Mouse (Mus musculus): Measurements from ENCODE around the gene Myadm. TPM values are rescaled to one million over a fixed set of nuclear protein-coding genes. Genes with fewer than 3 reads are reported as not detected.
"Not testable (repeated sequence)": the region's sequence is repeated elsewhere in the genome, so short reads cannot be mapped to it uniquely, and the experiment has no call there.

Gene Myadm
- polyA plus RNA-seq, 1 experiment from 2014 or later, result 221 TPM

DNA sequence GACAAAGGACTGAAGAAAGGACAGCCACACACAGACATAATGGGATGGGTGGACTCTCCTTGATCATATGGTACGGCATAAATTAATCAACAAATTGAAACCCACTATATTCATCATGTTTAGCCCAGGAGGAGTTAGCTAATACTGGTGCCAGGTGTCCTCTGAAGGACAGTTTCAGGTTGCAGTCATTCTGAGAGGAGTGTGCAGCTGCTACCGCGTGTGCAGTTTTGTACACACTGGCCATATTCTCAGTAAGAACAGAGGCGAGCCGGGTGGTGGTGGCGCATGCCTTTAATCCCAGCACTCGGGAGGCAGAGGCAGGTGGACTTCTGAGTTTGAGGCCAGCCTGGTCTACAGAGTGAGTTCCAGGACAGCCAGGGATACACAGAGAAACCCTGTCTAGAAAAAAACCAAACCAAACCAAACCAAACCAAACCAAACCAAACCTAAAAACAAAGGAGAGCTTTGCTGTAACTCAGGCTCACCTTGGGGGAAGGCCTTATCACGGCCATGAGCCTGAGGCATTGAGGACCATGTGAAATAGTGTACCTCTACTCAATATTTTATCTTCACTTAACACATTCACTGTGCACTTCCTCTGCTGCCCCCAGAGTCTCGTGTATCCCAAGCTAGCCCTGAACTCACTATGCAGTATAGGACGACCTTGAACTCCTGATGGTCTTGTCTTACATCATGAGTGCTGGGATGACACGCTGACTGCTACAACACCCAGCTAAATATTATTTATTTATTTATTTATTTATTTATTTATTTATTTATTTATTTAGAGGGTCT, 5.6 kb upstream of the Myadm start:
- H3K27me3 ChIP-seq (ENCODE audit: control insufficient read depth, insufficient read depth, low read length), result no peaks in the 10 kb centered on the region
- WGBS (ENCODE audit: insufficient replicate concordance), result 82% methylated on average over 11 of the region's 11 CpGs
- no peak overlapping the region for H3K27ac ChIP-seq (ENCODE audit: low read depth, low read length)
- 0 out of 2 replicates have a peak, but pooled peaks cover 4% of the 10 kb centered on the region for H3K4me1 ChIP-seq (ENCODE audit: control insufficient read depth, insufficient read depth, low read length)
- no peak overlapping the region for H3K9ac ChIP-seq (ENCODE audit: low read depth, low read length)
- H3K36me3 ChIP-seq (ENCODE audit: control insufficient read depth, insufficient read depth, low read length), result no peaks in the 10 kb centered on the region
- ATAC-seq (replicated peaks; ENCODE audit: insufficient number of reproducible peaks, low FRiP score, low TSS enrichment), result no peak
- H3K9me3 ChIP-seq (replicated peaks; ENCODE audit: control insufficient read depth, low read length), result no peaks in the 10 kb centered on the region
- H3K4me2 ChIP-seq, result no peak overlapping the region
- no peak overlapping the region for H3K4me3 ChIP-seq (ENCODE audit: low read depth, low read length)

DNA sequence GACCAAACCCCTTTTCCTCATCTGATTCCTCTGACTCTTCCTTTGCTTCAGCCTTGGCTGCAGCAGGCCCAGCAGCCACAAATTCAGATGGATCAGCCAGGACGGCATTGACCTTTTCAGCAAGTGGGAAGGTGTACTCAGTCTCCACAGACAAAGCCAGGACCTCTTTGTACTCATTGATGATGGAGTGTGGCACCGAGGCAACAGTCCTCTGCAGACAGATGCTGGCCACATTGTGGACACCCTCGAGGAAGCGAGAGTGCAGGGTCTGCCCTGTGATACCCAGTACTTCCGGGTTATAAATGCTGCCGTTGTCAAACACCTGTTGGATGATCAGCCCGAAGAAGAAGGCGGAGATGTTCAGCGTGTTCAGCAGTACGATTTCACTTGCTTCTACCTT, 4.3 kb upstream of the Myadm start:
- WGBS (ENCODE audit: insufficient replicate concordance), result 86% methylated on average over 10 of the region's 10 CpGs
- H3K27me3 ChIP-seq (ENCODE audit: control insufficient read depth, insufficient read depth, low read length), result no peaks in the 10 kb centered on the region
- no peak overlapping the region for H3K27ac ChIP-seq (ENCODE audit: low read depth, low read length)
- H3K4me2 ChIP-seq, result no peak overlapping the region
- peaks cover 5% of the 10 kb centered on the region; the same call in 1 of the 2 replicates for H3K4me1 ChIP-seq (ENCODE audit: control insufficient read depth, insufficient read depth, low read length)
- no peaks in the 10 kb centered on the region for H3K9me3 ChIP-seq (replicated peaks; ENCODE audit: control insufficient read depth, low read length)
- H3K4me3 ChIP-seq (ENCODE audit: low read depth, low read length), result no peak overlapping the region
- no peaks in the 10 kb centered on the region for H3K36me3 ChIP-seq (ENCODE audit: control insufficient read depth, insufficient read depth, low read length)
- no peak for ATAC-seq (replicated peaks; ENCODE audit: insufficient number of reproducible peaks, low FRiP score, low TSS enrichment)
- no peak overlapping the region for H3K9ac ChIP-seq (ENCODE audit: low read depth, low read length)

DNA sequence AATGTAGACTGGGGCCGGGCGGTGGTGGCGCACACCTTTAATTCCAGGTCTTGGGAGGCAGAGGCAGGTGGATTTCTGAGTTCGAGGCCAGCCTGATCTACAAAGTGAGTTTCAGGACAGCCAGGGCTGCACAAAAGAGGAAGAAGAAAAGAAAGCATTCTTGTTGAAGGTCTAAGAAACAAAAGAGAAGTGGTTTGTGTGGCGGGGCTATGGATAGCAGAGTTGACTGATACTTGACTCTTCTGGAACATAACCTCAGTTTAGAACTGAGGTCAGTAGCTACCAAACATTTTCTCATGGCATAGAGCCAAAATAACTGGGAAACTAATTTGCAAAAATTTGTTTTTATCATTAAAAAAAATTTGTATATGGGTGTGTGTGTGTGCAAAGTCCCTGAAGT, 2.8 kb upstream of the Myadm start:
- Histone ChIP-seq H3K4me1 (ENCODE audit: control insufficient read depth, insufficient read depth, low read length) (peaks cover 4% of the 10 kb centered on the region; the same call in 1 of the 2 replicates), H3K4me3 (ENCODE audit: low read depth, low read length) (no peak overlapping the region), H3K4me2 (no peak overlapping the region), H3K36me3 (ENCODE audit: control insufficient read depth, insufficient read depth, low read length) (no peaks in the 10 kb centered on the region), H3K27ac (ENCODE audit: low read depth, low read length) (no peak overlapping the region), H3K9ac (ENCODE audit: low read depth, low read length) (no peak overlapping the region), H3K27me3 (ENCODE audit: control insufficient read depth, insufficient read depth, low read length) (no peaks in the 10 kb centered on the region), H3K9me3 (replicated peaks; ENCODE audit: control insufficient read depth, low read length) (no peaks in the 10 kb centered on the region)
- WGBS (ENCODE audit: insufficient replicate concordance), result 93% methylated on average over 5 of the region's 5 CpGs
- no peak for ATAC-seq (replicated peaks; ENCODE audit: insufficient number of reproducible peaks, low FRiP score, low TSS enrichment)

DNA sequence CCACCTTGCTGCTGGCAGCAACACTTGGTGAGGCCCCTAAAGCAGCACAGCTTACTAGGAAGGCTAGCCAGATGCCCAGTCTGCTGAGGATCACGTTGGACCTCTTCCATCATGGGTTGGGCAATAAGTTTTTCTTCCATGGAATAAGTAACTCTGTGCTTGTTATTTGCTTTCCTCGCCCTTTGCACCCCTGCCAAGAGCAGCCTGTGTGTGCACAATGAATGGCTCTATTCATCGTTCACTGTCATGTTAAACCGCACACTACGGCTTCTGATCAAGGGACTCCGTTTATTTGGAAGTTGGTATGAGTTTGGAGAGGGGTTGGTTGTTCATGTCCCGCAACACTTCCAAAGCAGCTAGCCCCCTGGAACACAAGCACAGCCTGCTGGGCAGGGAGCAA, 1.7 kb upstream of the Myadm start:
- H3K4me1 ChIP-seq (ENCODE audit: control insufficient read depth, insufficient read depth, low read length), result peaks cover 10% of the 10 kb centered on the region; the same call in 1 of the 2 replicates

DNA sequence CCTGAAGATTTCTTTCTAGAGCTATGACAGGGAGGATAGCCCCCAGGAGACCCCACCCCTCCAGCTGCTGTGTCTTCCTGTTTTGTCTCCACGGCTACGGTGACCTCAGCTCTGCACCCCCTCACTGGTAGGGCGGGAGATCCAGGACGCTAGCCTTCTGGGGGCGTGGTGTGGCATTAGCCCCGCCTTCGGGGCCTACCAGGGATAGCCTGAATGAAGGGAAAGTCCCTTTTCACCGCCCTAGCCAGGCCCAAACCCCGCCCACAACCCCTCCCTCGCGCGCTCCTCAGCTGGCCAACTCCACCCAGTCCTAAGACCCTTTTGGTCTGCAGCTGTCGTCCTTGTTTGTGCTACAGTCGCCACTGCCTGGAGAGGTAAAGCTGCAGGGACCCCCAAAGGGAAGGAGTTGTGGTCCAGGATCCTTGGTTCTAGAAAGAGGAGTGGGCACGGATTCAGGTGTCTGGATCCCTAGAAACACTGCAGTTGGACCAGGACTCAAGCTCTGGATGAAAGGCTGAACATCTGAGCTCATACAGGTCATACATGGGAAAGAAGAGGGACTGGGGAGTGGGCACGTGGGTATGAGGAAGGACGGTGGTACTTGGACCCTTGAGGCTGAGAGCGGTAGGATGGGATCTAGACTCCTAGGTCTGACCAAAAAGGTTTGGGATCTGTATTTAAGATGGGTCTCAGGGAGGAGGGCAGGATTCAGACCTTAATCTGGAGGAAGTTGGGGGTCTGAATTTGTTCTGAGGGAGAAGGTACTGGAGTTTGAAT, 1.6 kb downstream of the Myadm start:
- H3K9me3 ChIP-seq (replicated peaks; ENCODE audit: control insufficient read depth, low read length), result no peaks in the 10 kb centered on the region
- peak; percentile 86 for ATAC-seq (replicated peaks; ENCODE audit: insufficient number of reproducible peaks, low FRiP score, low TSS enrichment)
- WGBS (ENCODE audit: insufficient replicate concordance), result 0% methylated on average over 18 of the region's 18 CpGs

More for the DNA sequence above, 1.7 kb upstream of the Myadm start:
- Histone ChIP-seq H3K9ac (ENCODE audit: low read depth, low read length) (no peak overlapping the region), H3K4me3 (ENCODE audit: low read depth, low read length) (no peak overlapping the region), H3K36me3 (ENCODE audit: control insufficient read depth, insufficient read depth, low read length) (no peaks in the 10 kb centered on the region), H3K27me3 (ENCODE audit: control insufficient read depth, insufficient read depth, low read length) (no peaks in the 10 kb centered on the region), H3K27ac (ENCODE audit: low read depth, low read length) (no peak overlapping the region), H3K9me3 (replicated peaks; ENCODE audit: control insufficient read depth, low read length) (no peaks in the 10 kb centered on the region), H3K4me2 (no peak overlapping the region)
- WGBS (ENCODE audit: insufficient replicate concordance), result 76% methylated on average over 7 of the region's 7 CpGs
- ATAC-seq (replicated peaks; ENCODE audit: insufficient number of reproducible peaks, low FRiP score, low TSS enrichment), result no peak

DNA sequence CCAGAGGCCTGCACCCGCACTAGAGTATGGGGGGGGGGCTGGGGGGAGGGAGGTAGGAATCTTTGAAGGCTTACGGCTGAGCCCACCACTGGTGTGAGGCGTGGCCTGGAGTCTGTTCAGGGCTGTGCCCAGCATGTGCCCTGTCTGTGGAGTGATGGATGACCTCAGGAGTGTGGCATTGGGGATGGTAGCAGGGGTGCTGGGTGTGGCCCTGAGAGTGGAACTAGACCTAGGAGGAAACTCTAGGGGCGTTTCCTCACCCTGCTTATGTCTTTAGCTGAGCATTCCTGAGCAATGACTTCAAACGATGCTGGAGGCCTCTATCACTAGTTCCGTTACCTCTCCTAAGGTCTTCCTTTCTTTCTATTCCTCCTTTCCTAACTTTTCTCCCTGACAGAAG, 2.3 kb downstream of the Myadm start:
- Histone ChIP-seq H3K4me1 (ENCODE audit: control insufficient read depth, insufficient read depth, low read length) (peaks cover 22% of the 10 kb centered on the region; the same call in 1 of the 2 replicates), H3K27ac (ENCODE audit: low read depth, low read length) (peak overlapping the region; percentile 96), H3K27me3 (ENCODE audit: control insufficient read depth, insufficient read depth, low read length) (no peaks in the 10 kb centered on the region), H3K4me3 (ENCODE audit: low read depth, low read length) (peak overlapping the region; percentile 62), H3K9ac (ENCODE audit: low read depth, low read length) (peak overlapping the region; percentile 84), H3K36me3 (ENCODE audit: control insufficient read depth, insufficient read depth, low read length) (peaks cover 6% of the 10 kb centered on the region), H3K9me3 (replicated peaks; ENCODE audit: control insufficient read depth, low read length) (no peaks in the 10 kb centered on the region), H3K4me2 (peak overlapping the region; percentile 83)
- ATAC-seq (replicated peaks; ENCODE audit: insufficient number of reproducible peaks, low FRiP score, low TSS enrichment), result peak; percentile 12; the same call in 1 of the 2 replicates
- WGBS (ENCODE audit: insufficient replicate concordance), result 12% methylated on average over 6 of the region's 6 CpGs

More for the DNA sequence above, 1.6 kb downstream of the Myadm start:
- Histone ChIP-seq H3K27me3 (ENCODE audit: control insufficient read depth, insufficient read depth, low read length) (no peaks in the 10 kb centered on the region), H3K4me2 (peak overlapping the region; percentile 83), H3K4me1 (ENCODE audit: control insufficient read depth, insufficient read depth, low read length) (peaks cover 22% of the 10 kb centered on the region; the same call in 1 of the 2 replicates), H3K9ac (ENCODE audit: low read depth, low read length) (peak overlapping the region; percentile 84), H3K27ac (ENCODE audit: low read depth, low read length) (peak overlapping the region; percentile 96), H3K36me3 (ENCODE audit: control insufficient read depth, insufficient read depth, low read length) (peaks cover 6% of the 10 kb centered on the region), H3K4me3 (ENCODE audit: low read depth, low read length) (peak overlapping the region; percentile 62)

DNA sequence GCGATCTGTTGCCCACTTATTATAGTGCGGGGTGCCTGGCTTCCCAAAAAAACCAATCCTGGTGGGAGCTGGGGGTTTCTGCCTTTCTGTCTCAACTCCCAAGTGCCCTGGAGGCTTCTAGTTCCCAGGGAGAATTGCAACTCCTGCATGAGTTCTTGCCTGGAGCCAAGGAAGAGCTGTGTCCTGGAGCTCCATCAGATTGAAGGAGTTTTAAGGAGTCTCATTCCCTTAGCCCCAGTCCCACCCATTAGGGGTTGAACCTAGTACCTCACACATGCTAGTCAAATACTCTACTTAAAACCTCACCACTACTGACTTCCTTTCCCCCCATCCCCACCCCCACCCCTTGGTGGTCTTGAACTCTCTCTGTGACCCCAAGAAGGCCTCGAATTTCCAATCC, 2.9 kb downstream of the Myadm start:
- H3K9me3 ChIP-seq (replicated peaks; ENCODE audit: control insufficient read depth, low read length), result no peaks in the 10 kb centered on the region
- no peaks in the 10 kb centered on the region for H3K27me3 ChIP-seq (ENCODE audit: control insufficient read depth, insufficient read depth, low read length)
- peaks cover 24% of the 10 kb centered on the region; the same call in 1 of the 2 replicates for H3K4me1 ChIP-seq (ENCODE audit: control insufficient read depth, insufficient read depth, low read length)
- ATAC-seq (replicated peaks; ENCODE audit: insufficient number of reproducible peaks, low FRiP score, low TSS enrichment), result no peak
- H3K4me2 ChIP-seq, result peak overlapping the region; percentile 83
- H3K9ac ChIP-seq (ENCODE audit: low read depth, low read length), result peak overlapping the region; percentile 84
- peaks cover 6% of the 10 kb centered on the region for H3K36me3 ChIP-seq (ENCODE audit: control insufficient read depth, insufficient read depth, low read length)
- H3K4me3 ChIP-seq (ENCODE audit: low read depth, low read length), result peak overlapping the region; percentile 62
- 54% methylated on average over 3 of the region's 3 CpGs for WGBS (ENCODE audit: insufficient replicate concordance)
- H3K27ac ChIP-seq (ENCODE audit: low read depth, low read length), result peak overlapping the region; percentile 96

DNA sequence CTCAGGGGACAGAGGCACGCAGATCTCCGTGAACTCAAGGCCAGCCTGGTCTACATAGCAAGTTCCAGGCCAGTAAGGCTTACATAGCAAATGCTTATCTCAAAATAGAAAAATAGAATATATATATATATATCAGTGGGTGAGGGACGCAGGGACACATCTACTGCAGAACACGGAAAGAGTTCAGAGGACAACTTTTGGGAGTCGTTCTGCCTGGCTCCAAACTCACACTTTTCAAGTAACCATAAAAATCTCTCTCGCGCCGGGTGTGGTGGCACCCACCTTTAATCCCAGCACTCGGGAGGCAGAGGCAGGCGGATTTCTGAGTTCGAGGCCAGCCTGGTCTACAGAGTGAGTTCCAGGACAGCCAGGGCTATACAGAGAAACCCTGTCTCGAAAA, 3.4 kb downstream of the Myadm start:
- H3K9me3 ChIP-seq (replicated peaks; ENCODE audit: control insufficient read depth, low read length); H3K27me3 ChIP-seq (ENCODE audit: control insufficient read depth, insufficient read depth, low read length); ATAC-seq (replicated peaks; ENCODE audit: insufficient number of reproducible peaks, low FRiP score, low TSS enrichment): not testable (repeated sequence)
- Histone ChIP-seq H3K4me1 (ENCODE audit: control insufficient read depth, insufficient read depth, low read length) (peaks cover 29% of the 10 kb centered on the region; the same call in 1 of the 2 replicates), H3K27ac (ENCODE audit: low read depth, low read length) (peak overlapping the region; percentile 96), H3K36me3 (ENCODE audit: control insufficient read depth, insufficient read depth, low read length) (peaks cover 10% of the 10 kb centered on the region), H3K4me3 (ENCODE audit: low read depth, low read length) (peak overlapping the region; percentile 62), H3K9ac (ENCODE audit: low read depth, low read length) (peak overlapping the region; percentile 84; the same call in 1 of the 2 replicates), H3K4me2 (peak overlapping the region; percentile 83)
- whole genome bisulfite sequencing (ENCODE audit: insufficient replicate concordance), result 62% methylated on average over 10 of the region's 12 CpGs

Measured in heart, embryonic 11.5 days (tissue).